Mouse (Mus musculus) stomach, postnatal 0 days (tissue): Measurements from ENCODE around the gene Bsg.

Experiments used
- CTCF ChIP-seq: IDR thresholded peaks from 2 replicates; pipeline ENCODE4 v1.5.1; 2016; ENCODE audit warnings: antibody characterized with exemption, low read depth, mild to moderate bottlenecking, moderate library complexity
- EP300 ChIP-seq: optimal IDR thresholded peaks from 2 replicates; pipeline ENCODE3; 2016; ENCODE audit warnings: antibody characterized with exemption

DNA sequence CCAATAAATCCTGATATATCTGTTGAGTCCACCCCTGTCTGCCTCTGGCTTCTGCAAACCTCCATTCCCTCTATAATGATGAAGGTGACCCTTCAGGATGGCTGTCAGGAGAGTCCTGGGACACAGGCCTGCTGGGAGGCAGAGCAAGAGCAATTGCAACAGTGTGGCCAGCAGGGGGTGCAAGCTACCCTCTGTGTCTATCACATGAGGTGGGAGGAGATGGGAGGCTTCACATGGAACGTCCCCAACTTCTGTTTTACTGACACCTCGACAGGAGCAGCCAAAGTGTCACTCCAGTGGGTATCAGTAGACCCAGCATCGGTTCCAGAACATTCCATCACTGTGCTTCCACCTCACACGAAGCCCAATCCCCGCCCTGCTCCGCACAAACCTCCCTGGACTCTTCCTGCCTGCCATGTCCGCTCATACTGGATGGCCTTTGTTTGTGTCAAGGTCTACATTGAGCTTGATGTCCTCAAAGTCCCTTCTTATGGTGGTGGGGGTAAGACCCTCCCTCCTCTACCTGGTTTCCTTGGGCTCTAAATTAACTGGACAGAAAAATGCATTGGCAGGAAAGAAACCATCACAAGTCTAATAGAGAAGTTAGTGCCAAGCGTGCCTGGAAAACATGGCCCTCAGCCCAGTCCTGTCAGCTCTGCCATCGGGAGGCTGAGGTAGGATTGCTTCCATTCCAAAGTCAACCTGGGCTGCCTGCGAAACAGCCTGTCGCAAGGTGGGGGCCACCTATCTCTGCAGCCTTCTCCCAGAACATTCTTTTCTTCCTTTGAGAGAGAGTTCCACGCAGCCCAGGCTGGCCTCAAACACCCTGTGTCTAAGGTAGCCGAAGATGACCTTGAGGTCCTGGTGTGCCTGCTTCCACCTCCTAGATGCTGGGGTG is 8.8 kb upstream of the Bsg start:
- TF ChIP-seq CTCF (peak; percentile 94), EP300 (no peak)
